Mouse (Mus musculus): ENCODE data around the gene Sucla2.

DNA sequence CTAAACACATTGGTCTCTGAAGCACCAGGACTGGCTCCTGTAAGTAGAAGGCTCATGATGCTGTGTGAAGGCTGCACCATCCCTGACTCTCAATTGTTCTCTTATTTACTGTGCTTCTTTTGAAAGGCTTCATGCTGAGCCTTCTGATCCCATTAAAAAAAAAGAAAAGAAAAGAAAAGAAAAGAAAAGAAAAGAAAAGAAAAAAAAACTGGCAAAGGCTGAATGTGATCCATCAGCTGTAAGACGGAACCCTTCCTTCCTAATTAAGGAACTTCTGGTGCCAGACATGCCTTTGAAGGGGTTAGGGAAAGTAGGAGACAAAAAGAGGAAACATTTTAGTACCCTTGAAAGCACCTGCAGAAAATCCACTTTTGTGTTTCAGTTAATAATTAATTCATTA is 45.3 kb upstream of the Sucla2 start:
- TF ChIP-seq TAL1 (IDR thresholded peaks at IDR 0.05; ENCODE audit: low read length) (no peak), GATA1 (IDR thresholded peaks at IDR 0.05; ENCODE audit: low read length) (no peak)
